Mouse (Mus musculus) spleen, adult 2 months (tissue): ENCODE results near the gene Cachd1. TPM values are rescaled to one million over a fixed set of nuclear protein-coding genes. Genes with fewer than 3 reads are reported as not detected.
A peak's percentile ranks its signal among the peaks of the same experiment; 100 is the strongest.

Experiments
- DNase-seq, 2 experiments: peaks; one replicate each; pipeline versions ENCODE4 v3.0.0 to v3.0.0-alpha.2; 2012 to 2021; ENCODE audit warnings: low spot score in 2 of 2, low read depth in 1 of 2
- H3K27ac ChIP-seq: fragments of 200-500 bp; 2 replicates; pipeline ENCODE4 v1.5.1; 2012; ENCODE audit warnings: low read length, inconsistent platforms; ENCODE audit not compliant: insufficient read depth
- H3K27me3 ChIP-seq: fragments of 200-500 bp; 2 replicates; pipeline ENCODE4 v1.6.1; 2012; ENCODE audit warnings: mild to moderate bottlenecking, moderate library complexity, low read length, inconsistent platforms; ENCODE audit not compliant: control insufficient read depth, insufficient read depth
- H3K36me3 ChIP-seq: fragments of 200-500 bp; 2 replicates; pipeline ENCODE4 v1.6.1; 2012; ENCODE audit warnings: mild to moderate bottlenecking, low read length, inconsistent platforms; ENCODE audit not compliant: control insufficient read depth, insufficient read depth
- H3K4me1 ChIP-seq: fragments of 200-500 bp; 2 replicates; pipeline ENCODE4 v1.6.1; 2011; ENCODE audit warnings: inconsistent platforms; ENCODE audit not compliant: control insufficient read depth, insufficient read depth, insufficient read length
- H3K4me3 ChIP-seq: fragments of 200-500 bp; 2 replicates; pipeline ENCODE4 v1.5.1; 2011; ENCODE audit warnings: mild to moderate bottlenecking, inconsistent platforms; ENCODE audit not compliant: insufficient read depth, insufficient read length; ENCODE audit errors: extremely low read depth
- CTCF ChIP-seq: fragments of 200-500 bp; IDR thresholded peaks from 2 replicates; pipeline ENCODE4 v1.5.1; 2011; ENCODE audit warnings: mild to moderate bottlenecking, inconsistent platforms; ENCODE audit not compliant: insufficient read depth, insufficient read length, insufficient replicate concordance; ENCODE audit errors: extremely low read depth
- POLR2A ChIP-seq: fragments of 200-500 bp; IDR thresholded peaks from 2 replicates; pipeline ENCODE4 v1.6.1; 2011; ENCODE audit warnings: low read depth, low read length, inconsistent platforms
- WGBS: fragments of 180-500 bp; shearing (Covaris S2); methylation state at CpG from one replicate; pipeline ENCODE4 v1.1.7; 2018; 5-methylcytosine and 5-hydroxymethylcytosine counted together
- polyA plus RNA-seq: library from polyadenylated mRNA; depleted of rRNA; stranded (reverse); fragments of >200 nt; gene quantifications from 2 replicates; pipeline ENCODE4 v1.2.3, GENCODE M21; 2012

Cachd1 gene
- polyA plus RNA-seq, 1 experiment: 17.0 TPM

GRCm38 (mm10) chr4:100777376-100778041 is 1.0 kb downstream of the Cachd1 start:
- H3K27me3 ChIP-seq: peaks cover 10% of the 10 kb centered on the region

GRCm38 (mm10) chr4:100778082-100778481 is 1.6 kb downstream of the Cachd1 start:
- 17% methylated on average over 16 of the region's 16 CpGs for WGBS
- TF ChIP-seq CTCF (no peak), POLR2A (no peak)
- Histone ChIP-seq H3K4me1 (no peaks in the 10 kb centered on the region), H3K4me3 (no peak overlapping the region; the same call in 1 of the 2 replicates), H3K36me3 (no peaks in the 10 kb centered on the region), H3K27me3 (peaks cover 10% of the 10 kb centered on the region), H3K27ac (no peak overlapping the region)
- DNase-seq: no peak

More at GRCm38 (mm10) chr4:100777376-100778041, 1.0 kb downstream of the Cachd1 start:
- Histone ChIP-seq H3K4me1 (no peaks in the 10 kb centered on the region), H3K4me3 (peak overlapping the region; percentile 43), H3K27ac (peak overlapping the region; percentile 27; the same call in 1 of the 2 replicates), H3K36me3 (no peaks in the 10 kb centered on the region)
- DNase-seq: no peak
- TF ChIP-seq CTCF: no peak
- TF ChIP-seq POLR2A: no peak
- 4% methylated on average over 40 of the region's 42 CpGs for WGBS

GRCm38 (mm10) chr4:100779023-100779422 is 2.5 kb downstream of the Cachd1 start:
- Histone ChIP-seq H3K4me1 (no peaks in the 10 kb centered on the region), H3K4me3 (no peak overlapping the region), H3K27me3 (peaks cover 10% of the 10 kb centered on the region), H3K36me3 (no peaks in the 10 kb centered on the region), H3K27ac (no peak overlapping the region)
- WGBS: 61% methylated on average over 4 of the region's 4 CpGs
- no peak for TF ChIP-seq POLR2A
- TF ChIP-seq CTCF: no peak
- DNase-seq: no peak

GRCm38 (mm10) chr4:100779695-100780094 is 3.2 kb downstream of the Cachd1 start:
- no peak overlapping the region for H3K27ac ChIP-seq
- no peaks in the 10 kb centered on the region for H3K36me3 ChIP-seq
- H3K4me1 ChIP-seq: no peaks in the 10 kb centered on the region
- peaks cover 10% of the 10 kb centered on the region for H3K27me3 ChIP-seq
- no peak for DNase-seq
- TF ChIP-seq POLR2A (no peak), CTCF (no peak)
- H3K4me3 ChIP-seq: no peak overlapping the region
- 82% methylated on average over 5 of the region's 5 CpGs for WGBS

- H3K36me3 ChIP-seq: no peaks in the 10 kb centered on the region
- DNase-seq: no peak
- H3K4me1 ChIP-seq: no peaks in the 10 kb centered on the region
- H3K27ac ChIP-seq: no peak overlapping the region
- no peak overlapping the region for H3K4me3 ChIP-seq
- WGBS: 84% methylated on average over 6 of the region's 6 CpGs
- TF ChIP-seq POLR2A: no peak
- no peak for TF ChIP-seq CTCF
- peaks cover 10% of the 10 kb centered on the region for H3K27me3 ChIP-seq
Observed at GRCm38 (mm10) chr4:100780911-100781310, 4.4 kb downstream of the Cachd1 start.

- Histone ChIP-seq H3K27me3 (0 out of 2 replicates have a peak, but pooled peaks cover under 1% of the 10 kb centered on the region), H3K4me3 (no peak overlapping the region), H3K36me3 (no peaks in the 10 kb centered on the region), H3K27ac (no peak overlapping the region), H3K4me1 (no peaks in the 10 kb centered on the region)
- WGBS: 64% methylated on average over 8 of the region's 8 CpGs
- DNase-seq: no peak
- no peak for TF ChIP-seq POLR2A
- no peak for TF ChIP-seq CTCF
Observed at GRCm38 (mm10) chr4:100782348-100782747, 5.9 kb downstream of the Cachd1 start.

GRCm38 (mm10) chr4:100782891-100783290 is 6.4 kb downstream of the Cachd1 start:
- no peaks in the 10 kb centered on the region for H3K4me1 ChIP-seq
- H3K27ac ChIP-seq: no peak overlapping the region
- no peaks in the 10 kb centered on the region for H3K27me3 ChIP-seq
- WGBS: 72% methylated on average over 3 of the region's 3 CpGs
- no peak overlapping the region for H3K4me3 ChIP-seq
- no peaks in the 10 kb centered on the region for H3K36me3 ChIP-seq
- no peak for DNase-seq
- TF ChIP-seq CTCF (no peak), POLR2A (no peak)
